Mouse (Mus musculus) MEL (cell line): ENCODE results near the gene Urgcp.

ENCODE experiments used
- CTCF ChIP-seq, 3 experiments: IDR thresholded peaks in 2 of 3; conservative IDR thresholded peaks in 1 of 3; 2 replicates each; pipeline ENCODE4 v1.5.1; 2011 to 2012; ENCODE audit warnings: low read length in 3 of 3, low read depth in 2 of 3, mild to moderate bottlenecking in 2 of 3, improper control_type of control experiment in 1 of 3, inconsistent platforms in 1 of 3, mixed read lengths in 1 of 3, moderate library complexity in 1 of 3; ENCODE audit not compliant: control insufficient read depth in 1 of 3, insufficient read depth in 1 of 3, poor library complexity in 1 of 3, severe bottlenecking in 1 of 3
- EP300 ChIP-seq, 2 experiments: IDR thresholded peaks; 2 replicates each; pipeline ENCODE4 v1.6.1; 2011; ENCODE audit warnings: improper control_type of control experiment in 2 of 2, low read length in 2 of 2, low read depth in 1 of 2, mild to moderate bottlenecking in 1 of 2
- GABPA ChIP-seq: IDR thresholded peaks from 2 replicates; pipeline ENCODE4 v1.6.1; 2012; ENCODE audit warnings: low read depth, mild to moderate bottlenecking, inconsistent platforms, low read length, improper control_type of control experiment, moderate library complexity
- GATA1 ChIP-seq: IDR thresholded peaks from 2 replicates; pipeline ENCODE4 v1.6.1; 2011; ENCODE audit warnings: low read depth, low read length, improper control_type of control experiment
- NELFE ChIP-seq: IDR thresholded peaks from 2 replicates; pipeline ENCODE4 v1.6.1; 2011; ENCODE audit warnings: low read depth, low read length, improper control_type of control experiment
- POLR2AphosphoS2 ChIP-seq: IDR thresholded peaks from 2 replicates; pipeline ENCODE4 v1.6.1; 2011; ENCODE audit warnings: low read length, improper control_type of control experiment
- RCOR1 ChIP-seq: IDR thresholded peaks from 2 replicates; pipeline ENCODE4 v1.6.1; 2012; ENCODE audit warnings: low read depth, mild to moderate bottlenecking, inconsistent platforms, low read length, improper control_type of control experiment

DNA sequence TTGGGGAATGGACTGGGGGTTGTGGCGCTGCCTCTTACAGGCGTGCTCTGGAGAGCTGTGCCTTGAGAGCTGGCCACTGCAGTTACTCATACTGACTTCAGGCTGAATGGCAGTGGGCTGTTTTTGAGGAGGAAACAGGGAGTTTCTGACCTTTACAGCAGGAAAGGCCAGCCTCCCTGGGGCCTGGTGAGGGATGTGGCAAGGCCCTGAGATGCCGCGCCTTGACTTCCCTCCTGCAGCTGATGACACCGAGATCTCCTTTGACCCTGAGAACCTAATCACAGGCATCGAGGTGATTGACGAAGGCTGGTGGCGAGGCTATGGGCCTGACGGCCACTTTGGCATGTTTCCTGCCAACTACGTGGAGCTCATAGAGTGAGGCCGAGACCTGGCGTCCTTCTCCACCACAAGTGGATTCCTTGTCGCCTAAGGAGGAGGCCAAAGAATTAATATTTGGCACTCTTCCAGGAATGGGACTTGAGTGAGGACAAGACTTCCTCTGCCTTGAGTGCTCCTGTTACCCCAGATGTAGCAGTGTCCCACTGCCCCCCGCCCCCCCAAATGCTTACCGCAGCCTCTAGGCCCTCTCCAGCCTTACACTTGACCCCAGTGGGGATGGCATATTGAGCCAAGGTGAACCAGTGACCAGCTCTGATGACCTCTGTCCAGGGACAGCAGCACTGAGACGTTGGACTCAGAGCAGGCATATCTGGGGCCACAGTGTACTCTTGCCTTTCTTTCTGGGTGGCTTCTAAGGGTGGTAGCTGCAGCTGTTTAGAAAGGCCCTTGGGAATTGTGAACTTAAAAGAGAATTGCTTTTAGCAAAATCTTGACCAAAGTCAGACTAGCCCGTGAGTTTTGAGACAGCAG lies 37.7 kb upstream of the Urgcp start:
- TF ChIP-seq CTCF (IDR thresholded peaks at IDR 0.05 in 2 of 3, conservative IDR thresholded peaks at IDR 0.05 in 1 of 3; ENCODE audit: control insufficient read depth in 1 of 3, insufficient read depth in 1 of 3, low read depth in 2 of 3, low read length in 3 of 3, poor library complexity in 1 of 3, severe bottlenecking in 1 of 3) (no peak), EP300 (IDR thresholded peaks at IDR 0.05; ENCODE audit: low read depth in 1 of 2, low read length in 2 of 2) (no peak), GABPA (no peak), POLR2AphosphoS2 (no peak), NELFE (no peak), RCOR1 (no peak), GATA1 (no peak)
